Mouse (Mus musculus) kidney, postnatal 0 days (tissue): Measurements from ENCODE around the gene Pdxdc1. TPM values are rescaled to one million over a fixed set of nuclear protein-coding genes. Genes with fewer than 3 reads are reported as not detected.
A peak's percentile ranks its signal among the peaks of the same experiment; 100 is the strongest.
"Not testable (repeated sequence)": the region's sequence is repeated elsewhere in the genome, so short reads cannot be mapped to it uniquely, and the experiment has no call there.

Experiments used
- ATAC-seq: fragments of 200-750 bp; cut with Nextera tagmentation; replicated peaks from 2 replicates; pipeline ENCODE4 v1.8.0; 2017; ENCODE audit warnings: low read depth, moderate number of reproducible peaks, moderate TSS enrichment, moderate library complexity; ENCODE audit not compliant: low FRiP score
- DNase-seq: peaks from one replicate; pipeline ENCODE4 v3.0.0-alpha.2; 2016; ENCODE audit warnings: low spot score
- H3K27ac ChIP-seq: fragments of 300-500 bp; sonication (generic); 2 replicates; pipeline ENCODE4 v1.5.1; 2014; ENCODE audit warnings: mild to moderate bottlenecking
- H3K27me3 ChIP-seq: fragments of 300-500 bp; sonication (generic); 2 replicates; pipeline ENCODE4 v1.6.1; 2014; ENCODE audit warnings: low read length, mixed read lengths; ENCODE audit not compliant: insufficient read depth
- H3K36me3 ChIP-seq: fragments of 300-500 bp; sonication (generic); 2 replicates; pipeline ENCODE4 v1.6.1; 2014; ENCODE audit warnings: low read length, mixed read lengths; ENCODE audit not compliant: insufficient read depth
- H3K4me1 ChIP-seq: fragments of 300-500 bp; sonication (generic); replicated peaks from 2 replicates; pipeline ENCODE4 v1.6.1; 2014; ENCODE audit warnings: antibody characterized with exemption, low read length, mixed read lengths; ENCODE audit not compliant: insufficient read depth
- H3K4me2 ChIP-seq: fragments of 300-500 bp; sonication (generic); 2 replicates; pipeline ENCODE4 v1.6.1; 2014; ENCODE audit warnings: mild to moderate bottlenecking, low read length, moderate library complexity, mixed read lengths
- H3K4me3 ChIP-seq: fragments of 300-500 bp; sonication (generic); replicated peaks from 2 replicates; pipeline ENCODE4 v1.5.1; 2014; ENCODE audit warnings: low read depth, low read length
- H3K9ac ChIP-seq: fragments of 300-500 bp; sonication (generic); 2 replicates; pipeline ENCODE4 v1.6.1; 2014; ENCODE audit warnings: low read depth, low read length
- H3K9me3 ChIP-seq: fragments of 300-500 bp; sonication (generic); replicated peaks from 2 replicates; pipeline ENCODE4 v1.6.1; 2016; ENCODE audit warnings: low read length, inconsistent platforms, mixed read lengths
- CTCF ChIP-seq: IDR thresholded peaks from 2 replicates; pipeline ENCODE4 v1.5.1; 2016; ENCODE audit warnings: antibody characterized with exemption, low read depth, mild to moderate bottlenecking, moderate library complexity
- WGBS: fragments of 180-500 bp; shearing (Covaris S2); extraction: QIAGEN DNeasy Blood & Tissue Kit; methylation state at CpG from one replicate; pipeline ENCODE4 v1.1.7; 2014; 5-methylcytosine and 5-hydroxymethylcytosine counted together
- polyA plus RNA-seq: library from polyadenylated mRNA; unstranded; fragments of >200 nt; fragmentation: Nextera tagmentation; extraction: Ambion mirVana; gene quantifications from 2 replicates; pipeline ENCODE4 v1.2.1, GENCODE M21; 2015

Pdxdc1 gene
- polyA plus RNA-seq, 1 experiment from 2014 or later, result 59.8 TPM

DNA sequence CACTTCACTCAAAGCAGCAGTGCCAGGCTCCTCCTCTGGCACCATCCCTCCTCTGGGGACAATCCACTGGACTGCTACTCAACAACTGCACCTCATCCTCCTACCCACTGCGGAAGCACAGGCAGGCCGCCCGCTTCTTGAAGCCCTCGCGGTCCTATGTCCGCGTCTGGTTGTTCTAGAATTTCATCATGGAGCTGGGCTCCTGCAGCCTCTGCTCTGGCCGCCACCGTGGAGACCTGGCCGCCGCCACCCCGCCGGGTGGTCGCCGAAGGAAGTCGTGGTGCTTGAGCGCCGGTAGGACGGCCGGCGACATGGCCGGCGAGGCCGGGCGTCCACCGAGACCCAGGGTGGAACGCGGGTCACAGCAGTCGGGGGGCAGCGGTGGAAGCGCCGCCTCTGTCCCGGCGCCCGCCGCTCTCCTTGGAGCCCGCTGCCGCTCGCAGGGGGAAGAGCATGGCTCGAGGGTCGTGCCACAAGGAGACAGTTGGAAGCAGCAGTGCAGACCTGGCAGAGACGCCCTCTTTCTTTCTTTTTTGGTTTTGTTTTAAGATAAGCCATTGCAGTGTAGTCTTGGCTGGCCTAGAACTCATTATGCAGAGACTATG is 34.9 kb downstream of the Pdxdc1 start:
- no peaks in the 10 kb centered on the region for H3K27me3 ChIP-seq
- WGBS, result 31% methylated on average over 42 of the region's 42 CpGs
- H3K27ac ChIP-seq, result no peak overlapping the region
- H3K4me1 ChIP-seq, result no peaks in the 10 kb centered on the region
- ATAC-seq, result peak; percentile 29; the same call in 1 of the 2 replicates
- peak overlapping the region; percentile 17 for H3K4me3 ChIP-seq
- H3K9me3 ChIP-seq, result no peaks in the 10 kb centered on the region
- peaks cover 25% of the 10 kb centered on the region for H3K36me3 ChIP-seq
- no peak for TF ChIP-seq CTCF
- 0 out of 2 replicates have a peak overlapping the region, but pooled peaks have one; percentile 10 for H3K9ac ChIP-seq
- DNase-seq, result peak; percentile 31
- peak overlapping the region; percentile 27 for H3K4me2 ChIP-seq

DNA sequence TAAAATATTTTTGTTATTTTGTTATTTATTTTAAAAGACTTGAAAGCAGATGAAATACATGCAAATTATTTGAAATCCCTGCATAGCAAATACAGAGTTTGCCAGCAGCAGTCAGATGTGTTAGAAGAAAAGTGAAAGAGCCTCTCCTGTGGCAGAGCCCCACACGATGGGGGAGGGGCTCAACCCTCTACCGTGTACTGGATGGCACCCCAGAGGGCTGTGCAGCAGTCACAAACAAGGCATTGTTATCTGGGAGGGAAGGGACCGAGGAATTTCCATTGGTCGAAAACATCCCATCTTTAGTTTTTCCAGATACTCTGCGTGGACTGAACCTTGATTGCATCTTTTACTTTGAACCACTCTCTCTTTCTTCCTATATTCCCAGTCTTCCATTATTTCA is 35.5 kb downstream of the Pdxdc1 start:
- peaks cover 24% of the 10 kb centered on the region for H3K36me3 ChIP-seq
- not testable (repeated sequence) for H3K9ac ChIP-seq, H3K4me3 ChIP-seq, H3K4me1 ChIP-seq, H3K27ac ChIP-seq, ATAC-seq, H3K27me3 ChIP-seq, H3K4me2 ChIP-seq, H3K9me3 ChIP-seq, DNase-seq
- 52% methylated on average over 5 of the region's 5 CpGs for WGBS

DNA sequence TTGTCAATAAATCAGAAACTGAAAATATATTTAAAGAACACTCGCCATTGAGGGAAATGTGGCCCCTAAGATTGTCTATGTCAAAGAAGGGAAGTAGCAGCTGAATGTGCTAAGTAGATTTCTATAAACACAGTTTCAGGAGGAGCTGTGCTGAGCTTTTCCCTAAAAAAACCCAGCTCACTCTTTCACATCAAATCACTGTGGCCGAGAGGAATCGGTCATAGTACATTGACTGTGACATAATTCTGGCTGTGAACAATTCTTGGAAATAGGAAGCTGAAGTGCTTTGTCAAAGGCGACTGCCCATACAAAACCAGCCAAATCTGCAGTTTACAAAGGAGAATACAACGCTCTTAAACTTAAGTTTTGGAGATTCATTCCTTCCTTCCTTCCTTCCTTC is 36.3 kb downstream of the Pdxdc1 start:
- H3K4me1 ChIP-seq, result no peaks in the 10 kb centered on the region
- no peak overlapping the region for H3K4me2 ChIP-seq
- H3K4me3 ChIP-seq, result no peak overlapping the region
- no peaks in the 10 kb centered on the region for H3K27me3 ChIP-seq
- H3K9me3 ChIP-seq, result no peaks in the 10 kb centered on the region
- ATAC-seq (no peak), DNase-seq (no peak)
- no peak overlapping the region for H3K9ac ChIP-seq
- H3K27ac ChIP-seq, result no peak overlapping the region
- TF ChIP-seq CTCF, result no peak
- 62% methylated on average over 5 of the region's 5 CpGs for WGBS
- peaks cover 17% of the 10 kb centered on the region for H3K36me3 ChIP-seq

DNA sequence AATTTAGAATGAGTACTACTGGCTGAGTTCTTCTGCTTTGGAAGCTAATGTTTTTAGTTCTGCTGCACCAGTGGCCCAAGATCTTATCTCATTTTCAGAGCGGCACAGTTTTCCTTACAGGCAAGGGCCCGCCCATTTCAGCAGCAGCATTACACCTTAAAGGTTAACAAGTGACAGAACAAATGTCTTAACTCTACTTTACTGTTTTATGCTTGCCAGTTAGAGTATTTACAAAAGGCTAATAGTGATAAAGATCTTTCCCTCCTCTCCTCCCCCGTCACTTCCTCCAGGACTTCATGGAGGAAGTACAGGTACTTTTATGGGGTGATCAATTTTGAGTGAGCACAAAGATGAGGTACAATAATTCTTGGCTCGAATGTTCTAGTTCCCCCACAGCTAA is 36.9 kb downstream of the Pdxdc1 start:
- Histone ChIP-seq H3K4me3 (no peak overlapping the region), H3K9ac (no peak overlapping the region), H3K9me3 (no peaks in the 10 kb centered on the region), H3K27me3 (no peaks in the 10 kb centered on the region), H3K4me2 (no peak overlapping the region), H3K36me3 (peaks cover 17% of the 10 kb centered on the region), H3K4me1 (no peaks in the 10 kb centered on the region), H3K27ac (no peak overlapping the region)
- ATAC-seq (no peak), DNase-seq (peak; percentile 14)
- TF ChIP-seq CTCF, result no peak
- 41% methylated on average over 4 of the region's 4 CpGs for WGBS

DNA sequence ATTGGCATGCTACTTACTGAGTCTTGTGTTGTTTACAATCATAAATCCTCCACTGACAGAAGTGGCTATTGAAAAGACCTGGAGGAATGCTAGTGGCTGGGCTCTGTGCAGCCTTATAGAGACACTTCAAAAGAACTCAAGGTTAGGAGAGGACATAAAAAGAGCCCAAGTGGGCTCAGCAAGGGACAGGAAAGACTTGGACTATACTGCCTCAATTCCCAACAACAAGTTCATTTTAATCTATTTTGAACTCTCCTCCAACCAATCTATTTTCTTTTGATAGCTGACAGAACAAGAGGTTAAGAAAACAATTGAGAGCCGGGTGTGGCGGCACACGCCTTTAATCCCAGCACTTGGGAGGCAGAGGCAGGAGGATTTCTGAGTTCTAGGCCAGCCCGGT is 49.0 kb downstream of the Pdxdc1 start:
- Histone ChIP-seq H3K4me1 (no peaks in the 10 kb centered on the region), H3K27ac (no peak overlapping the region), H3K9ac (no peak overlapping the region), H3K27me3 (no peaks in the 10 kb centered on the region), H3K4me3 (no peak overlapping the region), H3K4me2 (no peak overlapping the region), H3K9me3 (no peaks in the 10 kb centered on the region), H3K36me3 (peaks cover 20% of the 10 kb centered on the region)
- TF ChIP-seq CTCF, result no peak
- 91% methylated on average over 4 of the region's 4 CpGs for WGBS
- ATAC-seq (no peak), DNase-seq (no peak)

DNA sequence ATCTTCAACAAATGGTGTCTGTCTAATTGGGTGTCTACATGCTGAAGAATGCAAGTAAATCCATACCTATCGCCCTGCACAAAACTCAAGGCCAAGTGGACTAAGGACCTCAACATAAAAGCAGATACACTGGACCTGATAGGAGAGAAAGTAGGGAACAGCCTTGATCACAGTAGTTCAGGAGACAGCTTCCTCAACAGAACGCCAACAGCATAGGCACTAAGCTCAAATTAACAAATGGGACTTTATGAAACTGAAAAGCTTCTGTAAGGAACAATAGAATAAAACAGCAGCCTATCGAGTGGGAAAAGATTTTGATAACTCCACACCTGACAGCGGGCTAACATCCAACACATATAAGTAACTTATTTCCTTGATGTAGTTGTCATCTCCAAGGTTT is 51.5 kb downstream of the Pdxdc1 start:
- Histone ChIP-seq H3K27me3 (no peaks in the 10 kb centered on the region), H3K9ac (no peak overlapping the region), H3K4me3 (no peak overlapping the region), H3K27ac (no peak overlapping the region), H3K36me3 (peaks cover 18% of the 10 kb centered on the region; the same call in 1 of the 2 replicates), H3K9me3 (no peaks in the 10 kb centered on the region), H3K4me1 (no peaks in the 10 kb centered on the region), H3K4me2 (no peak overlapping the region)
- DNase-seq (no peak), ATAC-seq (no peak)
- WGBS, result 97% methylated on average over 4 of the region's 4 CpGs
- TF ChIP-seq CTCF, result no peak

DNA sequence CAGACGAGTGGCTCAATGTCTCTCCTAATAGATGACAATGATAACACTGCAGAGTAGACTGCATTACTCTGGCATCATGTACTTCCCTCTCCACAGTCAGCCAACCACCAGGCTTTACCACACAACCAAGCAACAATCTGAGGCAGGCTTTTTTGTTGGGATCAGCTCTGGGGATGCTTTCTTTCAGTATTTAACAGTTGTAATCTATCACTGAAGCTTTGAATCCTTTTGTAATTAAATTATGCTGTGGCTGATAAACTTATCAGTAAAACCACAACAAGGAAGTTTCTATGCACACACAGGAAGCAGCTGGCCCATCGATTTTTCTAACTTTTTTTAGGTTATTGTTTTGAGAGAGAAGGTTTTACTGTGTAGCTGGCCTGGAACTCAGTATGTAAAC is 54.6 kb downstream of the Pdxdc1 start:
- WGBS, result 58% methylated on average over 2 of the region's 2 CpGs

More for the DNA sequence above, 54.6 kb downstream of the Pdxdc1 start:
- Histone ChIP-seq H3K36me3 (peaks cover 20% of the 10 kb centered on the region; the same call in 1 of the 2 replicates), H3K4me2 (no peak overlapping the region), H3K9me3 (no peaks in the 10 kb centered on the region), H3K4me3 (no peak overlapping the region), H3K27ac (no peak overlapping the region), H3K9ac (no peak overlapping the region), H3K27me3 (no peaks in the 10 kb centered on the region), H3K4me1 (no peaks in the 10 kb centered on the region)
- TF ChIP-seq CTCF, result no peak
- no peak for DNase-seq
- no peak for ATAC-seq
